Mouse (Mus musculus) right cerebral cortex, postnatal 14 days (tissue): ENCODE data around the gene Bhlhe23.

ENCODE experiments used
- DNase-seq: peaks from one replicate; pipeline ENCODE4 v3.0.0; 2022

The Bhlhe23 gene

DNA sequence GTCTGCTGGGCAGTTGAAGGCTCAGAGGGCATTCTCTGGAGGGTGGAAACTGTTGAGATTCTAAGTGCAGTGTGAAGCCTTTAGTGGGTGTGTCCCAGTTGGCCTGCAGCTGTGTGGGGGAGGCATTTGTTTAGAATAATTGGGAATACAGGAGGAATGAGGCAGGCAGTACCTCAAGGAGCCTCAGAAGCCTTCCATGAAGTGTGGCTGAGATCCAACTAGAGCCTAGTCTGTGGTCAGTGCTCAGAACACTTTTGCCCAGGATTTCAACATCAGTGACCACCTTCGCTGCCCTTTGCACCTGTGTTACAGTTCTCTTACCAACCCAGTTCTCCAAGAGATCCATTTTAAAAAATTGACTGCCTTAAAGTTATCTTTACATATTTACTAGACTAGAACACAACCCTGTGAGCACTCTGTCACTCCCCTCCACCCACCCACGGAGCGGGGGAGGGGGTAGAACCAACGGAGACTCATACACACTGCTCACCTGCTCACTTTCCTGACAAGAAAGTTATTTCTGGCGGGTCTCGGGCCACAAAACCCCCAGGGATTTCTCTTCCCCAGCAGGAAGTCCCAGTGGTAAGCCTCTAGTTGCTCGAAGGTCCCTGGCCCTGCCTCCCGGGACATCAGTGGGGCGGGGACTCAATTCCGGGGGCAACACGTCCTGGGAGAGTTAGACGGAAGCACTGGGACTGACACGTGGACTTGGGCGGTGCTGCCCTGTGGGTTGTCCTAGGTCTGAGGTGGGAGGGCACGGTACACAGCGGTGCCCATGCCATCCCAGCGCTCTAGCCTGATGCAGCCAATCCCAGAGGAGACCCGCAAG, 51.9 kb downstream of the Bhlhe23 start, which contains the start of gene Slc17a9:
Slc17a9 (plus strand) TSS at position 679 of the 829 bp plus-strand sequence.
- DNase-seq = no peak
